Mouse (Mus musculus) liver, adult 2 months (tissue): Measurements from ENCODE around the gene Mmgt2.
"Not testable (repeated sequence)": the region's sequence is repeated elsewhere in the genome, so short reads cannot be mapped to it uniquely, and the experiment has no call there.

Experiments
- CTCF ChIP-seq: fragments of 200-500 bp; IDR thresholded peaks from 2 replicates; pipeline ENCODE4 v1.5.1; 2011; ENCODE audit warnings: low read depth, low read length, control low read depth
- POLR2A ChIP-seq: fragments of 200-500 bp; IDR thresholded peaks from 2 replicates; pipeline ENCODE4 v1.6.1; 2011; ENCODE audit warnings: low read length, control low read depth; ENCODE audit not compliant: insufficient read depth; ENCODE audit errors: extremely low read depth

- not testable (repeated sequence) for TF ChIP-seq CTCF, POLR2A
Measured at GRCm38 (mm10) chr11:62649803-62650202, 1.3 kb downstream of the Mmgt2 start.
